Mouse (Mus musculus) myocyte (in vitro differentiated cells): ENCODE measurements at regions not wholly inside any gene's neighbourhood (a gene's known extent, or its start where the extent isn't known, plus 50 kb on each side); places are given as distances from the start of the nearest gene placed in this dataset.

Experiments used
- MYOD1 ChIP-seq, 3 experiments: IDR thresholded peaks; one replicate each; pipeline ENCODE4 v1.6.1; 2011; ENCODE audit warnings: control low read depth in 2 of 3, low read depth in 2 of 3, mild to moderate bottlenecking in 2 of 3, moderate library complexity in 1 of 3; ENCODE audit not compliant: insufficient read length in 2 of 3, control insufficient read depth in 1 of 3
- POLR2A ChIP-seq: IDR thresholded peaks from one replicate; pipeline ENCODE4 v1.6.1; 2011; ENCODE audit warnings: low read depth, mild to moderate bottlenecking, control low read depth, moderate library complexity; ENCODE audit not compliant: insufficient read length
- REST ChIP-seq: IDR thresholded peaks from one replicate; pipeline ENCODE4 v1.6.1; 2011; ENCODE audit warnings: mild to moderate bottlenecking, control low read depth, moderate library complexity; ENCODE audit not compliant: insufficient read depth, insufficient read length
- TCF3 ChIP-seq: IDR thresholded peaks from one replicate; pipeline ENCODE4 v1.6.1; 2011; ENCODE audit warnings: low read depth, control low read depth; ENCODE audit not compliant: insufficient read length
- USF1 ChIP-seq: IDR thresholded peaks from one replicate; pipeline ENCODE4 v1.6.1; 2011; ENCODE audit warnings: low read depth, mild to moderate bottlenecking, control low read depth, moderate library complexity

- TF ChIP-seq POLR2A (no peak), USF1 (no peak), TCF3 (no peak), MYOD1 (IDR thresholded peaks at IDR 0.05; ENCODE audit: control insufficient read depth in 1 of 3, insufficient read length in 2 of 3, low read depth in 2 of 3) (no peak), REST (no peak)
Measured at GRCm38 (mm10) chr10:110566260-110567050, 110.5 kb upstream of the Nav3 start.
